Mouse (Mus musculus) liver, embryonic 15.5 days (tissue): ENCODE results near the gene Myl6. TPM values are rescaled to one million over a fixed set of nuclear protein-coding genes. Genes with fewer than 3 reads are reported as not detected.
"Not testable (repeated sequence)": the region's sequence is repeated elsewhere in the genome, so short reads cannot be mapped to it uniquely, and the experiment has no call there.

Experiments
- ATAC-seq: fragments of 200-750 bp; cut with Nextera tagmentation; 2 replicates; pipeline ENCODE4 v1.8.0; 2017; ENCODE audit warnings: moderate number of reproducible peaks, mild to moderate bottlenecking, moderate library complexity; ENCODE audit not compliant: insufficient read depth
- H3K27ac ChIP-seq: fragments of 300-500 bp; sonication (generic); replicated peaks from 2 replicates; pipeline ENCODE4 v1.5.1; 2015; ENCODE audit warnings: mild to moderate bottlenecking, inconsistent platforms
- H3K27me3 ChIP-seq: fragments of 300-500 bp; sonication (generic); 2 replicates; pipeline ENCODE4 v1.6.1; 2015; ENCODE audit warnings: mild to moderate bottlenecking, inconsistent platforms
- H3K36me3 ChIP-seq: fragments of 300-500 bp; sonication (generic); replicated peaks from 2 replicates; pipeline ENCODE4 v1.6.1; 2015; ENCODE audit warnings: moderate library complexity, mild to moderate bottlenecking, inconsistent platforms
- H3K4me1 ChIP-seq: fragments of 300-500 bp; sonication (generic); replicated peaks from 2 replicates; pipeline ENCODE4 v1.6.1; 2015; ENCODE audit warnings: inconsistent platforms
- H3K4me2 ChIP-seq: fragments of 300-500 bp; sonication (generic); 2 replicates; pipeline ENCODE4 v1.6.1; 2015; ENCODE audit warnings: moderate library complexity, mild to moderate bottlenecking, inconsistent platforms
- H3K4me3 ChIP-seq: fragments of 300-500 bp; sonication (generic); replicated peaks from 2 replicates; pipeline ENCODE4 v1.5.1; 2015; ENCODE audit warnings: mild to moderate bottlenecking, inconsistent platforms
- H3K9ac ChIP-seq: fragments of 300-500 bp; sonication (generic); 2 replicates; pipeline ENCODE4 v1.6.1; 2015; ENCODE audit warnings: moderate library complexity, mild to moderate bottlenecking, inconsistent platforms
- H3K9me3 ChIP-seq: fragments of 300-500 bp; sonication (generic); replicated peaks from 2 replicates; pipeline ENCODE4 v1.6.1; 2016; ENCODE audit warnings: inconsistent platforms
- WGBS: fragments of 180-500 bp; shearing (Covaris S2); methylation state at CpG from one replicate; pipeline ENCODE4 v1.1.7; 2015; ENCODE audit warnings: mixed read lengths; ENCODE audit not compliant: insufficient replicate concordance; 5-methylcytosine and 5-hydroxymethylcytosine counted together
- polyA plus RNA-seq: library from polyadenylated mRNA; unstranded; fragments of >200 nt; fragmentation: Nextera tagmentation; extraction: Ambion mirVana; gene quantifications from 2 replicates; pipeline ENCODE4 v1.2.1, GENCODE M21; 2015

The Myl6 gene
- polyA plus RNA-seq, 1 experiment from 2014 or later: 484 TPM

DNA sequence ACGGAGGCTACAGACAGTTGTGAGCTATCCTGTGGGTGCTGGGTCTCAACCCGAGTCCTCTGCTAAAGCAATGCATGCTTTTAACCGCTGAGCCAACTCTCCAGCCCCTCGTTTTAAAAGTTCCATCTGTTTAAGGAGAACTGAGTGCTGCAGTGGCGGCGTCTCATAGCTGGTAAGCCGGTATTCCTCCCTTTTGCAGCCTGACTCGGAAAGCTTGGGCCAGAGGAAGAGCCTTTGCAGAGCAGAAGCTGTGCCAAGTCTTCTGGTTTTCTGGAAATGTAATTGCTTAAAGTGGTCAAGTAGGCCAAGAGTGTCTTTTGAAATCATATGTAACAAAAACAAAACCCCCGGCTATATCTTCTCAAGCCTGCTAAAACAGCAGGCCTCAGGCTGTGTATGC is 14.3 kb upstream of the Myl6 start:
- WGBS: 79% methylated on average over 9 of the region's 9 CpGs
- ATAC-seq: no peak
- Histone ChIP-seq H3K27ac (no peak overlapping the region), H3K4me3 (no peak overlapping the region), H3K36me3 (peaks cover 36% of the 10 kb centered on the region), H3K4me1 (peaks cover 48% of the 10 kb centered on the region), H3K4me2 (no peak overlapping the region), H3K9ac (no peak overlapping the region), H3K9me3 (no peaks in the 10 kb centered on the region), H3K27me3 (no peaks in the 10 kb centered on the region)

DNA sequence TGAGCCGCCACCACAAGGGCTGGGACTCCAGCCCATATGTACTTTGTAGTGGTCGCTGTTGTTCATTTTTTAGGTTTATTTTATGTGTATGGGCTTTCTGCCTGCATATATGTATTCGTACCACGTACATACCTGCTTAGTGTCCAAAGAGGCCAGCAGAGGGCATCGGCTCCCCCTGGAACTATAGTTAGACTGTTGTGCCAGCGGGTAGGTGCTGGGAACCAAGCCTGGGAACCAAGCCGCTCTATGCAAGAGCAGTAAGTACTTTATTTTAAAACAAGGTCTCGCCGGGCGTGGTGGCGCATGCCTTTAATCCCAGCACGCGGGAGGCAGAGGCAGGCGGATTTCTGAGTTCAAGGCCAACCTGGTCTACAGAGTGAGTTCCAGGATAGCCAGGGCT is 12.0 kb upstream of the Myl6 start:
- H3K9me3 ChIP-seq: no peaks in the 10 kb centered on the region
- no peak overlapping the region for H3K27ac ChIP-seq
- no peak for ATAC-seq
- no peak overlapping the region for H3K9ac ChIP-seq
- WGBS: 90% methylated on average over 14 of the region's 14 CpGs
- H3K4me3 ChIP-seq: no peak overlapping the region
- no peaks in the 10 kb centered on the region for H3K27me3 ChIP-seq
- no peak overlapping the region for H3K4me2 ChIP-seq
- H3K4me1 ChIP-seq: peaks cover 54% of the 10 kb centered on the region
- peaks cover 16% of the 10 kb centered on the region for H3K36me3 ChIP-seq

DNA sequence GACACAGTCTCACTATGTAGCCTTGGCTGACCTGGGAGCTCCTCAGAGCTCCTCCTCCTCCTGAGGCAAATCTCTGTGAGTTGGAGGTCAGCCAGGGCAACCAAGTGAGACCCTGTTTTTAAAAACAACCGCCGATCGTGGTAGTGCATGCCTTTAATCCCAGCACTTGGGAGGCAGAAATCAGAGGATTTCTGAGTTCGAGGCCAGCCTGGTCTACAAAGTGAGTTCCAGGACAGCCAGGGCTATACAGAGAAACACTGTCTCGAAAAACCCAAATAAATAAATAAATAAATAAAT is 11.4 kb upstream of the Myl6 start:
- not testable (repeated sequence) for H3K9me3 ChIP-seq, ATAC-seq, H3K27me3 ChIP-seq, H3K4me3 ChIP-seq
- peaks cover 52% of the 10 kb centered on the region for H3K4me1 ChIP-seq
- 0 out of 2 replicates have a peak overlapping the region, but pooled peaks have one; percentile 1 for H3K9ac ChIP-seq
- peak overlapping the region; percentile 64; the same call in 1 of the 2 replicates for H3K27ac ChIP-seq
- peaks cover 11% of the 10 kb centered on the region for H3K36me3 ChIP-seq
- WGBS: 70% methylated on average over 5 of the region's 5 CpGs
- peak overlapping the region; percentile 43; the same call in 1 of the 2 replicates for H3K4me2 ChIP-seq

- Histone ChIP-seq H3K4me2 (peak overlapping the region; percentile 43), H3K9ac (0 out of 2 replicates have a peak overlapping the region, but pooled peaks have one; percentile 1), H3K27ac (peak overlapping the region; percentile 64), H3K36me3 (peaks cover 6% of the 10 kb centered on the region; the same call in 1 of the 2 replicates), H3K4me3 (no peak overlapping the region), H3K9me3 (no peaks in the 10 kb centered on the region), H3K27me3 (no peaks in the 10 kb centered on the region), H3K4me1 (peaks cover 50% of the 10 kb centered on the region)
- peak; percentile 20; the same call in 1 of the 2 replicates for ATAC-seq
- WGBS: 11% methylated on average over 9 of the region's 9 CpGs
Observed at GRCm38 (mm10) chr10:128504641-128505370, 10.9 kb upstream of the Myl6 start.

DNA sequence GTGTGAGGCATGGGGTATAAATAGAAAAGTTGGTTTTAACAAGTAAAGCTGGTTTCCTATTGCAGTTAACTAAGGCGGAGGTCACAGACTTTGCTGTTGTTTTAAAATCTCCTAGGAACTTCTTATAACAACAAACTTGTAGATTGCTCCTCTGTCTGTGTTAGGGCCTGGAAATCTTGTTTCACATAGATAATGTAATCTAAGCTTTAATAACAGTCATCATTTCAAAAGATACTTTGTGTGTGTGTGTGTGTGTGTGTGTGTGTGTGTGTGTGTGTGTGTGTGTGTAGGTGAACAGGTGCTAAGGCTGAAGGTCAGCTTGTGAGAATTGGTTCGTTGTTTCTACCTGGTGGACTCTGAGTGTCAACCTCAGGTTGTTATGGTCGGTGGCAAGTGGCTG is 10.1 kb upstream of the Myl6 start:
- 0 out of 2 replicates have a peak, but pooled peaks cover under 1% of the 10 kb centered on the region for H3K36me3 ChIP-seq
- H3K9ac ChIP-seq: no peak overlapping the region
- H3K4me1 ChIP-seq: peaks cover 56% of the 10 kb centered on the region
- H3K27ac ChIP-seq: peak overlapping the region; percentile 64
- ATAC-seq: no peak
- 38% methylated on average over 3 of the region's 3 CpGs for WGBS
- H3K9me3 ChIP-seq: no peaks in the 10 kb centered on the region
- H3K4me2 ChIP-seq: peak overlapping the region; percentile 43; the same call in 1 of the 2 replicates
- H3K27me3 ChIP-seq: no peaks in the 10 kb centered on the region
- no peak overlapping the region for H3K4me3 ChIP-seq

DNA sequence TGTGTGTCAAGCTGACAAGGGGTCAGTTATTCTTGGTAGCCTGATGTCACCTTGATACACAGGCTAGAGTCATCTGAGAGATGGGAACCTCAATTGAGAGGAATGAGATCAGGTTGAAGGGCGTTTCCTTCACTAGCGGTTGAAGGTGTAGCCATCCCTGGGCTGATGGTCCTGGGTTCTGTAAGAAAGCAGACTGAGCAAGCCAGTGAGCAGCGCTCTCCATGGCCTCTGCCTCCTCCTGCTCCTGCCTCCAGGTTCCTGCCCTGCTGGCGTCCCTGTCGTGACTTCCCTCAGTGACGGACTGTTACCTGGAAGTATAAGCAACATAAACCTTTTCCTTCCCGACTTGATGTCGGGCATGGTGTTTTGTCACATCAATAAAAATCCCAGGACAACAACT is 9.6 kb upstream of the Myl6 start:
- no peaks in the 10 kb centered on the region for H3K9me3 ChIP-seq
- H3K4me2 ChIP-seq: no peak overlapping the region
- ATAC-seq: no peak
- H3K36me3 ChIP-seq: no peaks in the 10 kb centered on the region
- no peaks in the 10 kb centered on the region for H3K27me3 ChIP-seq
- no peak overlapping the region for H3K9ac ChIP-seq
- no peak overlapping the region for H3K4me3 ChIP-seq
- H3K4me1 ChIP-seq: peaks cover 56% of the 10 kb centered on the region
- peak overlapping the region; percentile 64 for H3K27ac ChIP-seq
- 72% methylated on average over 8 of the region's 8 CpGs for WGBS

- peaks cover 68% of the 10 kb centered on the region for H3K4me1 ChIP-seq
- WGBS: 56% methylated on average over 5 of the region's 5 CpGs
- no peak for ATAC-seq
- H3K4me3 ChIP-seq: no peak overlapping the region
- no peak overlapping the region for H3K9ac ChIP-seq
- H3K27ac ChIP-seq: peak overlapping the region; percentile 71
- no peak overlapping the region for H3K4me2 ChIP-seq
- no peaks in the 10 kb centered on the region for H3K36me3 ChIP-seq
- no peaks in the 10 kb centered on the region for H3K27me3 ChIP-seq
- H3K9me3 ChIP-seq: no peaks in the 10 kb centered on the region
Observed at GRCm38 (mm10) chr10:128502341-128502740, 8.4 kb upstream of the Myl6 start.

- Histone ChIP-seq H3K4me1 (peaks cover 84% of the 10 kb centered on the region), H3K4me3 (peak overlapping the region; percentile 69), H3K9me3 (no peaks in the 10 kb centered on the region), H3K27ac (peak overlapping the region; percentile 90), H3K9ac (peak overlapping the region; percentile 59), H3K4me2 (peak overlapping the region; percentile 92), H3K36me3 (no peaks in the 10 kb centered on the region), H3K27me3 (no peaks in the 10 kb centered on the region)
- peak; percentile 35 for ATAC-seq
- under 1% methylated on average over 21 of the region's 21 CpGs for WGBS
Observed at GRCm38 (mm10) chr10:128499116-128499671, 5.2 kb upstream of the Myl6 start.

- Histone ChIP-seq H3K4me3 (peak within 1 kb of the TSS; percentile 69), H3K9ac (peak within 1 kb of the TSS; percentile 59), H3K4me2 (peak within 1 kb of the TSS; percentile 92), H3K4me1 (peaks cover 79% of the 10 kb centered on the region), H3K27ac (peak within 1 kb of the TSS; percentile 90), H3K27me3 (no peaks in the 10 kb centered on the region), H3K36me3 (no peaks in the 10 kb centered on the region), H3K9me3 (no peaks in the 10 kb centered on the region)
- under 1% methylated on average over 27 of the region's 27 CpGs for WGBS
- ATAC-seq: peak; percentile 86
Observed at GRCm38 (mm10) chr10:128498590-128498989, 4.6 kb upstream of the Myl6 start, which contains the start of gene Myl6b. TSS of gene Myl6b (minus strand) at chr10:128498685.

- Histone ChIP-seq H3K9me3 (no peaks in the 10 kb centered on the region), H3K9ac (no peak overlapping the region), H3K4me3 (no peak overlapping the region), H3K36me3 (no peaks in the 10 kb centered on the region), H3K4me1 (peaks cover 75% of the 10 kb centered on the region), H3K4me2 (no peak overlapping the region), H3K27ac (no peak overlapping the region), H3K27me3 (no peaks in the 10 kb centered on the region)
- 65% methylated on average over 6 of the region's 6 CpGs for WGBS
- ATAC-seq: no peak
Observed at GRCm38 (mm10) chr10:128497134-128497737, 3.3 kb upstream of the Myl6 start.

GRCm38 (mm10) chr10:128496509-128497077 is 2.6 kb upstream of the Myl6 start:
- 68% methylated on average over 6 of the region's 6 CpGs for WGBS
- Histone ChIP-seq H3K4me1 (peaks cover 75% of the 10 kb centered on the region), H3K9ac (no peak overlapping the region), H3K4me2 (no peak overlapping the region), H3K9me3 (no peaks in the 10 kb centered on the region), H3K36me3 (peaks cover 5% of the 10 kb centered on the region), H3K4me3 (no peak overlapping the region), H3K27me3 (no peaks in the 10 kb centered on the region), H3K27ac (0 out of 2 replicates have a peak overlapping the region, but pooled peaks have one; percentile 94)
- ATAC-seq: no peak
